Mouse (Mus musculus) brain, adult 2 months (tissue): ENCODE results near the gene Yeats2.
A peak's percentile ranks its signal among the peaks of the same experiment; 100 is the strongest.

Experiments
- DNase-seq: peaks from one replicate; pipeline ENCODE4 v3.0.0; 2011; ENCODE audit warnings: low read depth, low spot score

Yeats2 gene

GRCm38 (mm10) chr16:20280238-20280637, 139.4 kb downstream of the Yeats2 start:
- peak; percentile 58 for DNase-seq
